Mouse (Mus musculus): ENCODE data around the gene Olfr330.
A peak's percentile ranks its signal among the peaks of the same experiment; 100 is the strongest.
"Not testable (repeated sequence)": the region's sequence is repeated elsewhere in the genome, so short reads cannot be mapped to it uniquely, and the experiment has no call there.

Gene Olfr330

GRCm38 (mm10) chr11:58534736-58535135 lies at the start of gene Olfr330:
Gene Olfr330, minus strand, starts transcription at chr11:58534836.
- not testable (repeated sequence) for DNase-seq

- DNase-seq: no peak
Measured at GRCm38 (mm10) chr11:58578636-58579035, 44.0 kb upstream of the Olfr330 start.

GRCm38 (mm10) chr11:58577430-58577829 lies 42.8 kb upstream of the Olfr330 start, which contains the start of gene Olfr325:
Gene Olfr325, plus strand, starts transcription at chr11:58577730.
- no peak for DNase-seq

GRCm38 (mm10) chr11:58570405-58570804 lies 35.8 kb upstream of the Olfr330 start, which contains the start of gene Olfr224:
Gene Olfr224, minus strand, starts transcription at chr11:58570553.
- no peak for DNase-seq

- DNase-seq: no peak
Measured at GRCm38 (mm10) chr11:58555536-58555935, 20.9 kb upstream of the Olfr330 start, which contains the start of gene Olfr328. Gene Olfr328, minus strand, starts transcription at chr11:58555636.

GRCm38 (mm10) chr11:58546322-58546721 lies 11.7 kb upstream of the Olfr330 start, which contains the start of gene Olfr329-ps:
Gene Olfr329-ps, minus strand, starts transcription at chr11:58546422.
- DNase-seq: no peak

GRCm38 (mm10) chr11:58519756-58520155 lies 14.9 kb downstream of the Olfr330 start:
- DNase-seq: peak; percentile 11

GRCm38 (mm10) chr11:58518916-58519315 lies 15.7 kb downstream of the Olfr330 start:
- peak; percentile 22 for DNase-seq

GRCm38 (mm10) chr11:58509058-58509457 lies 25.6 kb downstream of the Olfr330 start:
- DNase-seq: not testable (repeated sequence)

- DNase-seq: not testable (repeated sequence)
Measured at GRCm38 (mm10) chr11:58502472-58502871, 32.2 kb downstream of the Olfr330 start, which contains the start of gene Olfr331. Gene Olfr331, minus strand, starts transcription at chr11:58502572.

GRCm38 (mm10) chr11:58499290-58499689 lies 35.3 kb downstream of the Olfr330 start:
- DNase-seq: no peak

- no peak for DNase-seq
Measured at GRCm38 (mm10) chr11:58498761-58499160, 35.9 kb downstream of the Olfr330 start.

- DNase-seq: no peak
Measured at GRCm38 (mm10) chr11:58492455-58492854, 42.2 kb downstream of the Olfr330 start, which contains the start of gene Olfr332. Gene Olfr332, minus strand, starts transcription at chr11:58492555.

Data from kidney, adult 9 months (tissue).